Mouse (Mus musculus) brain, embryonic 14.5 days (tissue): ENCODE data around the gene Nisch.

Experiments
- CTCF ChIP-seq: fragments of 200-500 bp; IDR thresholded peaks from 2 replicates; pipeline ENCODE4 v1.5.1; 2012; ENCODE audit warnings: inconsistent platforms, mild to moderate bottlenecking, moderate library complexity, borderline replicate concordance; ENCODE audit not compliant: insufficient read depth, insufficient read length; ENCODE audit errors: extremely low read depth
- POLR2A ChIP-seq: fragments of 200-500 bp; IDR thresholded peaks from 2 replicates; pipeline ENCODE4 v1.6.1; 2012; ENCODE audit warnings: mild to moderate bottlenecking, inconsistent platforms, borderline replicate concordance; ENCODE audit not compliant: poor library complexity, insufficient read depth, insufficient read length, severe bottlenecking; ENCODE audit errors: extremely low read depth

GRCm38 (mm10) chr14:31135495-31136410 lies 81.0 kb downstream of the Nisch start:
- TF ChIP-seq CTCF (no peak), POLR2A (no peak)
